Mouse (Mus musculus) lung, postnatal 0 days (tissue): ENCODE data around the gene Olfr222. TPM values are rescaled to one million over a fixed set of nuclear protein-coding genes. Genes with fewer than 3 reads are reported as not detected.

Experiments used
- ATAC-seq: fragments of 200-750 bp; cut with Nextera tagmentation; 2 replicates; pipeline ENCODE4 v1.8.0; 2017; ENCODE audit warnings: moderate library complexity
- DNase-seq: peaks from one replicate; pipeline ENCODE4 v3.0.0-alpha.2; 2016; ENCODE audit warnings: low spot score
- H3K27ac ChIP-seq: fragments of 300-500 bp; sonication (generic); 2 replicates; pipeline ENCODE4 v1.5.1; 2014; ENCODE audit warnings: antibody characterized with exemption, mild to moderate bottlenecking, low read length, mixed read lengths
- H3K27me3 ChIP-seq: fragments of 300-500 bp; sonication (generic); replicated peaks from 2 replicates; pipeline ENCODE4 v1.6.1; 2014; ENCODE audit warnings: low read length, mixed read lengths; ENCODE audit not compliant: insufficient read depth
- H3K36me3 ChIP-seq: fragments of 300-500 bp; sonication (generic); 2 replicates; pipeline ENCODE4 v1.6.1; 2014; ENCODE audit warnings: low read length, mixed read lengths; ENCODE audit not compliant: insufficient read depth
- H3K4me1 ChIP-seq: fragments of 300-500 bp; sonication (generic); 2 replicates; pipeline ENCODE4 v1.6.1; 2014; ENCODE audit warnings: antibody characterized with exemption, low read depth, low read length, mixed read lengths; ENCODE audit not compliant: insufficient read depth
- H3K4me2 ChIP-seq: fragments of 300-500 bp; sonication (generic); replicated peaks from 2 replicates; pipeline ENCODE4 v1.6.1; 2014; ENCODE audit warnings: low read depth, mild to moderate bottlenecking, low read length, moderate library complexity, mixed read lengths
- H3K4me3 ChIP-seq: fragments of 300-500 bp; sonication (generic); 2 replicates; pipeline ENCODE4 v1.5.1; 2014; ENCODE audit warnings: low read depth, low read length
- H3K9ac ChIP-seq: fragments of 300-500 bp; sonication (generic); replicated peaks from 2 replicates; pipeline ENCODE4 v1.6.1; 2014; ENCODE audit warnings: low read depth, mild to moderate bottlenecking
- H3K9me3 ChIP-seq: fragments of 300-500 bp; sonication (generic); 2 replicates; pipeline ENCODE4 v1.6.1; 2016; ENCODE audit warnings: low read length, mixed read lengths
- CTCF ChIP-seq: IDR thresholded peaks from 2 replicates; pipeline ENCODE4 v1.5.1; 2016; ENCODE audit warnings: antibody characterized with exemption, mild to moderate bottlenecking
- EP300 ChIP-seq: IDR thresholded peaks from 2 replicates; pipeline ENCODE4 v1.6.1; 2016; ENCODE audit warnings: antibody characterized with exemption, mild to moderate bottlenecking, control low read depth
- WGBS: fragments of 180-500 bp; shearing (Covaris S2); extraction: QIAGEN DNeasy Blood & Tissue Kit; methylation state at CpG from one replicate; pipeline ENCODE4 v1.1.7; 2014; 5-methylcytosine and 5-hydroxymethylcytosine counted together
- polyA plus RNA-seq: library from polyadenylated mRNA; unstranded; fragments of >200 nt; fragmentation: Nextera tagmentation; extraction: Ambion mirVana; gene quantifications from 2 replicates; pipeline ENCODE4 v1.2.1, GENCODE M21; 2015

Gene Olfr222
- polyA plus RNA-seq, 1 experiment from 2014 or later, result not detected

- H3K4me1 ChIP-seq, result peaks cover 3% of the 10 kb centered on the region; the same call in 1 of the 2 replicates
- no peak overlapping the region for H3K9ac ChIP-seq
- no peak overlapping the region for H3K4me3 ChIP-seq
- H3K27me3 ChIP-seq, result no peaks in the 10 kb centered on the region
- peak; percentile 57 for TF ChIP-seq CTCF
- TF ChIP-seq EP300, result no peak
- no peaks in the 10 kb centered on the region for H3K9me3 ChIP-seq
- no peak for ATAC-seq
- 62% methylated on average over 16 of the region's 16 CpGs for WGBS
- DNase-seq, result no peak
- H3K27ac ChIP-seq, result no peak overlapping the region
- no peaks in the 10 kb centered on the region for H3K36me3 ChIP-seq
- no peak overlapping the region for H3K4me2 ChIP-seq
Measured at GRCm38 (mm10) chr11:59537218-59538130, 38.6 kb downstream of the Olfr222 start.

DNA sequence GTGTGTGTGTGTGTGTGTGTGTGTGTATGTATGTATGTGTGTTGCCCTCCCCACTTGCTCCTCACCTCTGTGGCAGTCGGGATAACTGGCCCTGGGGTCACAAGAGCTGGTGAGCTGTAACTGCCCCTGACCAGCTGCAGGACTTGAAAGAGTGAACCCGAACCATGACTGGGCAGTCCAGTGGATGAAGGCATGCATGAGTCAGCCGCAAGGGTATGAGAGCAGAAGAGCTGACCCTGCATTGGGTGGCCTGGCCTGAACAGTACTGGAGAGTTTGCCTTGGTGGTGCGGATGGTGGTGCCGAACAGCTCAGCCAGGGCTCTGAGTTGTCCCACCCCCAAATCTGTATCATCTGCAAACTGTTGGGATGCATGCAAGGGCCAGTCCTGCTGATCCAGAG, 44.5 kb downstream of the Olfr222 start:
- no peak overlapping the region for H3K9ac ChIP-seq
- H3K4me2 ChIP-seq, result no peak overlapping the region
- H3K27me3 ChIP-seq, result no peaks in the 10 kb centered on the region
- H3K4me3 ChIP-seq, result no peak overlapping the region
- H3K4me1 ChIP-seq, result no peaks in the 10 kb centered on the region
- 62% methylated on average over 5 of the region's 5 CpGs for WGBS
- no peak for ATAC-seq
- H3K36me3 ChIP-seq, result no peaks in the 10 kb centered on the region
- no peaks in the 10 kb centered on the region for H3K9me3 ChIP-seq
- no peak for TF ChIP-seq CTCF
- TF ChIP-seq EP300, result no peak
- H3K27ac ChIP-seq, result no peak overlapping the region
- no peak for DNase-seq

DNA sequence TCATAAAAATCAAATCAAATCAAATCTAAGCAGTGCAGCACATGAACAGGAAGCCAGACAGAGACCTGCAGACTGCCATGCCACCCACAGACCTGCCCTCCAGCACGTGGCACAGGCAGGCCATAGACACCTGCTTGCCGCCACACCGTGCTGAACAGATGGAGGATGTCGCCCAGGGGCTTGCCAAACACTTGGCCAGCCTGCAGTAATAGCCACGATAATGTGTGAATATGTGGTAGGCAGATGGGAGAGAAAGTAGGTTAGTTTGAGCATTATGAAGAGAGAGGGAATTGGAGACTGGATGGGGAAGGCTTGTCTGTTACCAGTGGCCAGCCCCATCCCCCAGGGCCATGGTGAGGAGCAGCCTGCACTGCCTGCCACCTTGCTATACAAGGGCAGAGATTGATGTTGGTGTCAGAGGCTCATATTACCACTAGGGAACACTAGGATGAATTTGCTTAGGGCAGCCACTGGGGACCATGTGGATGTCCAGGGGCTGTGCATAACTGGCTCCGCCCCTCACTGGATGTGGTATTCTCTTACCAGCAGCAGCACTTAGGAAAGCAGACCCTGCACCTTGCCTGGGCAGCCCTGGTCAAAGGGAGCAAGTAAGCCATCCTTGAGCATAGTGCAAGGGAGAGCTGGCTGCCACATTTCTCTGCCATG, 45.0 kb downstream of the Olfr222 start:
- Histone ChIP-seq H3K27ac (no peak overlapping the region), H3K27me3 (no peaks in the 10 kb centered on the region), H3K4me2 (no peak overlapping the region), H3K4me3 (no peak overlapping the region), H3K9ac (no peak overlapping the region), H3K36me3 (no peaks in the 10 kb centered on the region), H3K9me3 (no peaks in the 10 kb centered on the region), H3K4me1 (no peaks in the 10 kb centered on the region)
- ATAC-seq (no peak), DNase-seq (no peak)
- 62% methylated on average over 6 of the region's 6 CpGs for WGBS
- TF ChIP-seq CTCF, result no peak
- no peak for TF ChIP-seq EP300

DNA sequence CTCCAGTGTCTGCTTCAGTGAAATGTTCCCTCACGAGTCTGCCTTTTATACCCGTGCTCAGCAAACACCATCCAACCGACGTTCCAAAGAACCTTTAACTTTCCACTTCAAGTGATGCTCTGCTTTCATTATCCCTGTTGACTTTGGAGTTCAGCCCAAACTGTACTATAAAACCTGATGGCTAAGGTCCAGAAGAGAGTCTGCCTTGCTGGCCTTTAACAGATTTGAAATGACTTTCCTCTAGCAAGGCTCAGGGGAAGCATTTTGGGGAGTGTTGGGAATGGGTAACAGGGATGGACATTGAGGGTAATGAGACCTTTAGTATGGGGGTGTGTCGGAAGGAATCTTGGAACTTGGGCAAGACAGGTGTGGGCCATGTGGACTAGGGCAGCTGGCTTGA, 45.8 kb downstream of the Olfr222 start:
- H3K27me3 ChIP-seq, result no peaks in the 10 kb centered on the region
- H3K9me3 ChIP-seq, result no peaks in the 10 kb centered on the region
- ATAC-seq (no peak), DNase-seq (no peak)
- no peak for TF ChIP-seq CTCF
- H3K36me3 ChIP-seq, result no peaks in the 10 kb centered on the region
- no peak overlapping the region for H3K4me2 ChIP-seq
- H3K4me3 ChIP-seq, result no peak overlapping the region
- WGBS, result 61% methylated on average over 5 of the region's 5 CpGs
- no peaks in the 10 kb centered on the region for H3K4me1 ChIP-seq
- H3K9ac ChIP-seq, result no peak overlapping the region
- no peak overlapping the region for H3K27ac ChIP-seq

GRCm38 (mm10) chr11:59526472-59527080, 49.5 kb downstream of the Olfr222 start, which contains the start of gene Zkscan17:
TSS of gene Zkscan17 (minus strand) at chr11:59526751.
- H3K27me3 ChIP-seq, result no peaks in the 10 kb centered on the region
- H3K9me3 ChIP-seq, result no peaks in the 10 kb centered on the region
- no peaks in the 10 kb centered on the region for H3K4me1 ChIP-seq
- no peak within 1 kb of the TSS for H3K4me2 ChIP-seq
- 50% methylated on average over 8 of the region's 8 CpGs for WGBS
- DNase-seq, result peak; percentile 66
- no peak within 1 kb of the TSS for H3K4me3 ChIP-seq
- no peaks in the 10 kb centered on the region for H3K36me3 ChIP-seq
- H3K27ac ChIP-seq, result no peak within 1 kb of the TSS; the same call in 1 of the 2 replicates
- H3K9ac ChIP-seq, result no peak within 1 kb of the TSS
- TF ChIP-seq CTCF, result peak; percentile 54
- no peak for TF ChIP-seq EP300
- ATAC-seq, result no peak

DNA sequence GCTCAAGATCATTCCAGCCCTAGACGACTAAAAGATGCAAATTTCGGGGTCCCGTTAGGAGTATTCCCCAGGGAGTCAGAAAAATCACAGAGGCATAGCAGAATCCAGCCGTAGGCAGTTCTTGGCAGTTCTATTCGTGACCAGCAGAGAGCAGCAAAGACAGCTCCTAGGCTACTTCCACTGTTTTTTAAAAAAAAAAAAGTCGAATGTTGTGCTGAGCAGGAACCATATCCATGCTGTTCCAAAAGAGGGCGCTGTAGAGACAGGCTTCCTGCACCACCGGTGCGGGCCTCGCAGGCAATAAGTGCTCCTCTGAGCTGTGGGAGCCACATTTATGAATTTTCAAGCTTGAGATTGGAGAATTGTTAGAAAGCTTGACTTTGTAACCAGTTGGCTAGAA, 50.8 kb downstream of the Olfr222 start:
- Histone ChIP-seq H3K9ac (no peak overlapping the region), H3K4me1 (no peaks in the 10 kb centered on the region), H3K27ac (no peak overlapping the region), H3K4me2 (no peak overlapping the region), H3K9me3 (no peaks in the 10 kb centered on the region), H3K36me3 (no peaks in the 10 kb centered on the region), H3K4me3 (no peak overlapping the region), H3K27me3 (no peaks in the 10 kb centered on the region)
- TF ChIP-seq EP300 (peak; percentile 55), CTCF (peak; percentile 94)
- ATAC-seq (peak; percentile 74), DNase-seq (peak; percentile 94)
- WGBS, result 3% methylated on average over 10 of the region's 10 CpGs
